Mouse (Mus musculus): ENCODE results near the gene Rplp0.

GRCm38 (mm10) chr5:115586166-115586565, 26.9 kb downstream of the Rplp0 start:
- TF ChIP-seq POLR2A (IDR thresholded peaks at IDR 0.05; ENCODE audit: borderline replicate concordance, extremely low read depth, insufficient read depth, insufficient read length, poor library complexity, severe bottlenecking) (no peak), CTCF (IDR thresholded peaks at IDR 0.05; ENCODE audit: borderline replicate concordance, extremely low read depth, insufficient read depth, insufficient read length) (no peak)
